Mouse (Mus musculus) CH12.LX (cell line): ENCODE measurements at regions not wholly inside any gene's neighbourhood (a gene's known extent, or its start where the extent isn't known, plus 50 kb on each side); places are given as distances from the start of the nearest gene placed in this dataset.

Experiments used
- BHLHE40 ChIP-seq: IDR thresholded peaks from 2 replicates; pipeline ENCODE4 v1.6.1; 2011; ENCODE audit warnings: mild to moderate bottlenecking, low read depth, low read length, improper control_type of control experiment
- CTCF ChIP-seq, 2 experiments: IDR thresholded peaks in 1 of 2; conservative IDR thresholded peaks in 1 of 2; 2 replicates each; pipeline ENCODE4 v1.5.1; 2011 to 2012; ENCODE audit warnings: low read depth in 2 of 2, low read length in 2 of 2, improper control_type of control experiment in 1 of 2, inconsistent platforms in 1 of 2, mild to moderate bottlenecking in 1 of 2, moderate library complexity in 1 of 2
- EP300 ChIP-seq: IDR thresholded peaks from 2 replicates; pipeline ENCODE4 v1.6.1; 2011; ENCODE audit warnings: low read length, improper control_type of control experiment
- GABPA ChIP-seq: IDR thresholded peaks from 2 replicates; pipeline ENCODE4 v1.6.1; 2012; ENCODE audit warnings: low read depth, low read length, improper control_type of control experiment, inconsistent platforms; ENCODE audit not compliant: insufficient replicate concordance
- HCFC1 ChIP-seq: IDR thresholded peaks from 2 replicates; pipeline ENCODE4 v1.6.1; 2012; ENCODE audit warnings: low read depth, mild to moderate bottlenecking, inconsistent platforms, low read length, improper control_type of control experiment
- JUND ChIP-seq: conservative IDR thresholded peaks from 2 replicates; pipeline ENCODE4 v1.6.1; 2011; ENCODE audit warnings: low read depth, low read length, improper control_type of control experiment
- MAFK ChIP-seq: IDR thresholded peaks from 2 replicates; pipeline ENCODE4 v1.6.1; 2011; ENCODE audit warnings: low read length, improper control_type of control experiment; ENCODE audit not compliant: insufficient replicate concordance
- MEF2A ChIP-seq: IDR thresholded peaks from 2 replicates; pipeline ENCODE4 v1.6.1; 2014; ENCODE audit warnings: low read depth, mild to moderate bottlenecking, inconsistent platforms, low read length, improper control_type of control experiment, borderline replicate concordance
- PAX5 ChIP-seq: IDR thresholded peaks from 2 replicates; pipeline ENCODE4 v1.6.1; 2012; ENCODE audit warnings: low read length, inconsistent platforms, mixed read lengths
- POLR2A ChIP-seq: IDR thresholded peaks from 2 replicates; pipeline ENCODE4 v1.6.1; 2011; ENCODE audit warnings: low read depth, mild to moderate bottlenecking, improper control_type of control experiment, low read length
- POLR2AphosphoS2 ChIP-seq: IDR thresholded peaks from 2 replicates; pipeline ENCODE4 v1.6.1; 2011; ENCODE audit warnings: low read depth, low read length, improper control_type of control experiment
- TCF12 ChIP-seq: IDR thresholded peaks from 2 replicates; pipeline ENCODE4 v1.6.1; 2014; ENCODE audit warnings: low read depth, mild to moderate bottlenecking, inconsistent platforms, low read length, improper control_type of control experiment
- ZC3H11A ChIP-seq: IDR thresholded peaks from 2 replicates; pipeline ENCODE4 v1.6.1; 2012; ENCODE audit warnings: low read depth, mild to moderate bottlenecking, inconsistent platforms, low read length, improper control_type of control experiment
- ZMIZ1 ChIP-seq: IDR thresholded peaks from 2 replicates; pipeline ENCODE4 v1.6.1; 2012; ENCODE audit warnings: low read depth, mild to moderate bottlenecking, inconsistent platforms, low read length, improper control_type of control experiment

GRCm38 (mm10) chr13:6492916-6493619 is 54.9 kb upstream of the Pitrm1 start:
- TF ChIP-seq HCFC1 (no peak), GABPA (no peak), ZC3H11A (no peak), MEF2A (no peak), MAFK (no peak), CTCF (conservative IDR thresholded peaks at IDR 0.05 in 1 of 2, IDR thresholded peaks at IDR 0.05 in 1 of 2; ENCODE audit: low read depth in 2 of 2, low read length in 2 of 2) (no peak), EP300 (no peak), POLR2A (no peak), POLR2AphosphoS2 (no peak), ZMIZ1 (no peak), BHLHE40 (no peak), TCF12 (no peak), PAX5 (no peak), JUND (no peak)
